Mouse (Mus musculus): ENCODE results near the gene Cd300e. TPM values are rescaled to one million over a fixed set of nuclear protein-coding genes. Genes with fewer than 3 reads are reported as not detected.
A peak's percentile ranks its signal among the peaks of the same experiment; 100 is the strongest.

Cd300e gene
- 0.09 and 0.17 TPM in 2 replicates for polyA plus RNA-seq (2012; rRNA removed)

GRCm38 (mm10) chr11:115062077-115062476 is at the start of gene Cd300e:
Gene Cd300e (minus strand): TSS chr11:115062177.
- H3K4me1 ChIP-seq (ENCODE audit: control insufficient read depth, insufficient read depth, low read length): no peaks in the 10 kb centered on the region
- H3K27ac ChIP-seq (ENCODE audit: insufficient read depth, low read length): no peak within 1 kb of the TSS
- H3K4me3 ChIP-seq (ENCODE audit: insufficient read depth, low read length): no peak within 1 kb of the TSS
- TF ChIP-seq CTCF (IDR thresholded peaks at IDR 0.05; ENCODE audit: extremely low read depth, insufficient read depth, low read length): no peak
- no peak for TF ChIP-seq POLR2A (IDR thresholded peaks at IDR 0.05; ENCODE audit: extremely low read depth, insufficient read depth, low read length)

GRCm38 (mm10) chr11:115110271-115110670 is 48.3 kb upstream of the Cd300e start:
- Histone ChIP-seq H3K27ac (ENCODE audit: insufficient read depth, low read length) (no peak overlapping the region), H3K4me1 (ENCODE audit: control insufficient read depth, insufficient read depth, low read length) (no peaks in the 10 kb centered on the region), H3K4me3 (ENCODE audit: insufficient read depth, low read length) (no peak overlapping the region)
- no peak for TF ChIP-seq CTCF (IDR thresholded peaks at IDR 0.05; ENCODE audit: extremely low read depth, insufficient read depth, low read length)
- TF ChIP-seq POLR2A (IDR thresholded peaks at IDR 0.05; ENCODE audit: extremely low read depth, insufficient read depth, low read length): no peak

DNA sequence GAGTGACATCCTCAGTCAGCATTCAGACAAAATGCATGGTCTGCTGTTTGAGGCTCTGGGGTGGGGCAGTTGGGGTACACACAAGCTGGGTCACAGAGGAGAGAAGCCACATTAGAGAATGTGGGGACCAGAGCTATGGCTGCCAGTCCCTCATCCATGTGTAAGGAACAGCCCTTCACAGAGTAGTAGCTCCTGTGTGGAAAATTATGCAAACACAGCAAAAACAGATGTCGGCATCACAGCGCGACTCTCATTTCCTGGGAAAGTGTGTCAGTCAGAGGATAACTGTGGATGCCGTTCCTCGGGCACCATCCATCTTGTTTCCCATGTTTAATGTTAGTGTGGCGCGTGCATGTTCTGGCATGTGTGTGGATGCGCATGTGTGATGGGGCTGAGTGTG is 46.2 kb upstream of the Cd300e start:
- no peak overlapping the region for H3K27ac ChIP-seq (ENCODE audit: insufficient read depth, low read length)
- no peak overlapping the region for H3K4me3 ChIP-seq (ENCODE audit: insufficient read depth, low read length)
- TF ChIP-seq CTCF (IDR thresholded peaks at IDR 0.05; ENCODE audit: extremely low read depth, insufficient read depth, low read length) (no peak), POLR2A (IDR thresholded peaks at IDR 0.05; ENCODE audit: extremely low read depth, insufficient read depth, low read length) (no peak)
- H3K4me1 ChIP-seq (ENCODE audit: control insufficient read depth, insufficient read depth, low read length): no peaks in the 10 kb centered on the region

GRCm38 (mm10) chr11:115107403-115107916 is 45.5 kb upstream of the Cd300e start:
- H3K4me1 ChIP-seq (ENCODE audit: control insufficient read depth, insufficient read depth, low read length): no peaks in the 10 kb centered on the region
- no peak overlapping the region for H3K4me3 ChIP-seq (ENCODE audit: insufficient read depth, low read length)
- TF ChIP-seq POLR2A (IDR thresholded peaks at IDR 0.05; ENCODE audit: extremely low read depth, insufficient read depth, low read length) (no peak), CTCF (IDR thresholded peaks at IDR 0.05; ENCODE audit: extremely low read depth, insufficient read depth, low read length) (no peak)
- peak overlapping the region; percentile 32; the same call in 1 of the 2 replicates for H3K27ac ChIP-seq (ENCODE audit: insufficient read depth, low read length)

GRCm38 (mm10) chr11:115106638-115107037 is 44.7 kb upstream of the Cd300e start:
- Histone ChIP-seq H3K4me3 (ENCODE audit: insufficient read depth, low read length) (no peak overlapping the region), H3K4me1 (ENCODE audit: control insufficient read depth, insufficient read depth, low read length) (no peaks in the 10 kb centered on the region), H3K27ac (ENCODE audit: insufficient read depth, low read length) (no peak overlapping the region)
- no peak for TF ChIP-seq CTCF (IDR thresholded peaks at IDR 0.05; ENCODE audit: extremely low read depth, insufficient read depth, low read length)
- no peak for TF ChIP-seq POLR2A (IDR thresholded peaks at IDR 0.05; ENCODE audit: extremely low read depth, insufficient read depth, low read length)

GRCm38 (mm10) chr11:115104769-115105563 is 43.0 kb upstream of the Cd300e start:
- no peak overlapping the region for H3K27ac ChIP-seq (ENCODE audit: insufficient read depth, low read length)
- H3K4me3 ChIP-seq (ENCODE audit: insufficient read depth, low read length): no peak overlapping the region
- TF ChIP-seq CTCF (IDR thresholded peaks at IDR 0.05; ENCODE audit: extremely low read depth, insufficient read depth, low read length) (no peak), POLR2A (IDR thresholded peaks at IDR 0.05; ENCODE audit: extremely low read depth, insufficient read depth, low read length) (no peak)
- H3K4me1 ChIP-seq (ENCODE audit: control insufficient read depth, insufficient read depth, low read length): no peaks in the 10 kb centered on the region

DNA sequence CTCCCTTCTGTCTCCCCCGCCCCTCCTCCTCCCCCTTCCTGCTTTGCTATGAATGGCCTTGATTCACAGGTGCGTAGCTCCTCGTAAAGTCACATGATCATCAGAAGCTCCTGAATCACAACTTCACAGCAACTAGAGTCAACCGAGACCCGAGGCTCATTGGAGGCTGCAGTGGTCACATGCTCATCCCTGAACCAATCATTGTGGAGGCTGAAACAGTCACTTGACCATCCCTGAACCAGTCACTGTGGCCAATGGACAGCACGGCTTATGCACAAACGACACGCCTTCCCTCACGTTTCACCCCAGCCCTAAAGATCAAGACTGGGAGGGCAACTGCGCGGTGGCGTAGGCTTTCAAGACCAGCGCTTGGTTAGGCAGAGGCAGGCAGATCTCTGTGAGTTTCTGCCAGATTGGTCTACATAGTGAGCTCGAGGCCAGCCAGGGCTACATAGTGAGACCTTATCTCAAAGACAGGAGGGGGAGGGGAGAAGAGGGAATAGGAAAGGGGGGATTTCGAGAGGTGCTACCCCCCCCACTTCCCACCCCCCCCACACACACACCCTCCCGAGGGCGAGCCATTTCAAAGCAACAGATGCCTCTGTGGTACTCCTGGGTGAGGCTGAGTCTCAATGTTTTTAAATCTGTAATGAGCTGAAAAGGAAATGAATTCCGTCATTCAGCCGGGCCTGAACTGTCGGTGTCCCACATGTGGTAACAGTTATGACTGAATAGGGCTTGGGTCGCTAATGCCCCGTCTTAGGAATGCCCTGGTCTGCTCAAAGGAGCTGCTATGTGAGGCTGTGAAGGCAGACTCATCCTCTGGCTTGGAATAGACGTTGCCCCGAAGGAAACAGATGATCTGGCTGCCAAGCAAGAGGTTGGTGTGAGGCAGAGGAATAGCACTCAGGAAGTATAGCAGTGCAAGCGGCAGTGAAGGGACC is 41.8 kb upstream of the Cd300e start:
- TF ChIP-seq POLR2A (IDR thresholded peaks at IDR 0.05; ENCODE audit: extremely low read depth, insufficient read depth, low read length): no peak
- no peak for TF ChIP-seq CTCF (IDR thresholded peaks at IDR 0.05; ENCODE audit: extremely low read depth, insufficient read depth, low read length)
- no peak overlapping the region for H3K4me3 ChIP-seq (ENCODE audit: insufficient read depth, low read length)
- no peak overlapping the region for H3K27ac ChIP-seq (ENCODE audit: insufficient read depth, low read length)
- H3K4me1 ChIP-seq (ENCODE audit: control insufficient read depth, insufficient read depth, low read length): no peaks in the 10 kb centered on the region

DNA sequence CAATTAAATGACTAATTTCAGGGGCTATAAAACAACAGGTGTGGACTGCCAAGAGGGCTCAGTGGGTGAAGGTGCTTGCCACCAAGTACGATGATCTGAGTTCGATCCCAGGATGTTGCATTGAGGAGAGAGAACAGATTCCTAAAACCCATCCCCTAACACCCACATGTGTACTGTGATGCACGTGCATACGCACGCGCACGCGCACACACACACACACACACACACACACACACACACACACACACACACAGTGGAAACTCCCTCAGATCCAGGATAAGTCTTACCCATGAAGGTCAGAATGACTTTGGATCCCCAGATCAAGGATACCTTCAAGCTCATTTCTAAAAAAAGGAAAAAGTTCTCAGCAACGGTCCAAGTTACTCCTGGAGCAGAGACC is 40.1 kb upstream of the Cd300e start:
- TF ChIP-seq CTCF (IDR thresholded peaks at IDR 0.05; ENCODE audit: extremely low read depth, insufficient read depth, low read length): no peak
- no peak for TF ChIP-seq POLR2A (IDR thresholded peaks at IDR 0.05; ENCODE audit: extremely low read depth, insufficient read depth, low read length)
- Histone ChIP-seq H3K27ac (ENCODE audit: insufficient read depth, low read length) (no peak overlapping the region), H3K4me3 (ENCODE audit: insufficient read depth, low read length) (no peak overlapping the region), H3K4me1 (ENCODE audit: control insufficient read depth, insufficient read depth, low read length) (no peaks in the 10 kb centered on the region)

DNA sequence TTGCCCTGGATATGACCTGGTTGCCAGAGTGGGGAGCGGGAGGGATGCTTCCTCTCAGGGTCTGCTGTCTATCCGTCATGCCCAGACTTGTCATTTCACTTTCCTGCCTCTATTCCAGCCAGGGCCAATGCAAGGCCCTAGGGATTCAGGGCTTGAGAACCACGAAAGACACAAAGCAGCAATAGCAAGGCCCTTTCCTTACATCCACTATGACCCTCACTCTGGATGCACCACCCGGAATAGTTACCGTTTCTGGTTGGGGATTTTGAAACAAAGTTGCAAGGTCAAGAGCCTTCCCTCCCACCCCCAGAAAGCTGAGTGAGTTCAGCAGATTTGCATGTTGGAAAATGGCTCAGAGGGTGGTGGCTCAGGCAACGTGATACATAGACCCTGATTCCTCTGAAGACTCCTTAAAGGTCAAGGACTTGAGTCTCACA is 39.7 kb upstream of the Cd300e start:
- H3K4me1 ChIP-seq (ENCODE audit: control insufficient read depth, insufficient read depth, low read length): no peaks in the 10 kb centered on the region
- H3K4me3 ChIP-seq (ENCODE audit: insufficient read depth, low read length): no peak overlapping the region
- H3K27ac ChIP-seq (ENCODE audit: insufficient read depth, low read length): no peak overlapping the region
- TF ChIP-seq CTCF (IDR thresholded peaks at IDR 0.05; ENCODE audit: extremely low read depth, insufficient read depth, low read length) (no peak), POLR2A (IDR thresholded peaks at IDR 0.05; ENCODE audit: extremely low read depth, insufficient read depth, low read length) (no peak)
